ENCODE assay signal across 8 mouse cellular contexts in genomic region chr8:119344190-119344856, GRCm38 (mm10). TPM values are rescaled to one million over a fixed set of nuclear protein-coding genes. Genes with fewer than 3 reads are reported as not detected.
A peak's percentile ranks its signal among the peaks of the same experiment; 100 is the strongest.
DNase-seq lines count a peak whose midpoint lies in the region; ATAC-seq and TF ChIP-seq lines count a peak whose summit lies in the region.

TSS of gene Hsbp1 (plus strand) at chr8:119344488.

- peaks cover 3% of the 10 kb centered on the region; the same call in 1 of the 2 replicates for H3K9me3 ChIP-seq in kidney, embryonic 14.5 days (ENCODE audit: control insufficient read depth, low read length)
- no peaks in the 10 kb centered on the region for H3K9me3 ChIP-seq in limb, embryonic 15.5 days

- TF ChIP-seq CTCF in bone marrow macrophage, adult 2 months (IDR thresholded peaks at IDR 0.05; ENCODE audit: low read depth, low read length): no peak
- no peak for TF ChIP-seq CTCF in embryonic fibroblast, embryonic 13.5 days (IDR thresholded peaks at IDR 0.05; ENCODE audit: borderline replicate concordance, insufficient read depth, low read length)

- peak; percentile 99 for ATAC-seq in kidney, embryonic 14.5 days (ENCODE audit: low FRiP score, low TSS enrichment)
- ATAC-seq in limb, embryonic 15.5 days (ENCODE audit: insufficient number of reproducible peaks, low FRiP score, low TSS enrichment, low read depth): peak; percentile 97

- WGBS in kidney, embryonic 14.5 days: 3% methylated on average over 52 of the region's 52 CpGs
- WGBS in limb, embryonic 15.5 days: 3% methylated on average over 52 of the region's 52 CpGs

- H3K4me3 ChIP-seq in bone marrow macrophage, adult 2 months (ENCODE audit: insufficient read depth, low read length): peak within 1 kb of the TSS; percentile 94
- H3K4me3 ChIP-seq in embryonic fibroblast, embryonic 13.5 days (ENCODE audit: insufficient read depth, low read length): peak within 1 kb of the TSS; percentile 91
- H3K4me3 ChIP-seq in kidney, embryonic 14.5 days (ENCODE audit: low read length): peak within 1 kb of the TSS; percentile 86
- peak within 1 kb of the TSS; percentile 92 for H3K4me3 ChIP-seq in limb, embryonic 15.5 days

- H3K36me3 ChIP-seq in kidney, embryonic 14.5 days (ENCODE audit: control insufficient read depth, insufficient read depth, low read length): peaks cover 30% of the 10 kb centered on the region
- peaks cover 30% of the 10 kb centered on the region for H3K36me3 ChIP-seq in limb, embryonic 15.5 days

- DNase-seq in A20 (ENCODE audit: low read depth, low spot score): peak; percentile 99
- DNase-seq in heart, adult 9 months (ENCODE audit: low spot score in 2 of 2): peak; percentile 94 to 98
- DNase-seq in monocyte, adult 2 months (ENCODE audit: low read depth in 1 of 2, low spot score in 2 of 2): peak; percentile 80 to 92
- peak; percentile 96 for DNase-seq in spleen, postnatal 36 days (ENCODE audit: low spot score in 2 of 2)

- peak within 1 kb of the TSS; percentile 46 for H3K4me2 ChIP-seq in kidney, embryonic 14.5 days (replicated peaks; ENCODE audit: low read depth, low read length)
- peak within 1 kb of the TSS; percentile 66 for H3K4me2 ChIP-seq in limb, embryonic 15.5 days

- H3K4me1 ChIP-seq in bone marrow macrophage, adult 2 months (ENCODE audit: control insufficient read depth, insufficient read depth, low read length): peaks cover 27% of the 10 kb centered on the region
- no peaks in the 10 kb centered on the region for H3K4me1 ChIP-seq in embryonic fibroblast, embryonic 13.5 days (ENCODE audit: control insufficient read depth, insufficient read depth, low read length)
- H3K4me1 ChIP-seq in kidney, embryonic 14.5 days (ENCODE audit: control insufficient read depth, insufficient read depth, low read length): peaks cover 6% of the 10 kb centered on the region; the same call in 1 of the 2 replicates
- H3K4me1 ChIP-seq in limb, embryonic 15.5 days: peaks cover 10% of the 10 kb centered on the region

- TF ChIP-seq POLR2A in bone marrow macrophage, adult 2 months (IDR thresholded peaks at IDR 0.05; ENCODE audit: borderline replicate concordance, low read depth, low read length): no peak
- TF ChIP-seq POLR2A in embryonic fibroblast, embryonic 13.5 days (IDR thresholded peaks at IDR 0.05; ENCODE audit: low read depth, low read length): peak; percentile 89

- peak within 1 kb of the TSS; percentile 26; the same call in 1 of the 2 replicates for H3K27ac ChIP-seq in bone marrow macrophage, adult 2 months (ENCODE audit: insufficient read depth, low read depth, low read length)
- no peak within 1 kb of the TSS for H3K27ac ChIP-seq in embryonic fibroblast, embryonic 13.5 days (ENCODE audit: insufficient read depth, low read length)
- H3K27ac ChIP-seq in kidney, embryonic 14.5 days (ENCODE audit: low read depth, low read length): no peak within 1 kb of the TSS
- H3K27ac ChIP-seq in limb, embryonic 15.5 days: peak within 1 kb of the TSS; percentile 50

- H3K27me3 ChIP-seq in kidney, embryonic 14.5 days (ENCODE audit: control insufficient read depth, insufficient read depth, low read length): no peaks in the 10 kb centered on the region
- H3K27me3 ChIP-seq in limb, embryonic 15.5 days: no peaks in the 10 kb centered on the region

- H3K9ac ChIP-seq in kidney, embryonic 14.5 days (ENCODE audit: low read depth, low read length): peak within 1 kb of the TSS; percentile 91
- peak within 1 kb of the TSS; percentile 86 for H3K9ac ChIP-seq in limb, embryonic 15.5 days

RNA-seq across cellular contexts. Expression of gene Hsbp1, which starts in this region (rescaled TPM):
- 224 and 232 TPM in 2 replicates for polyA plus RNA-seq in bone marrow macrophage, adult 2 months (2012; ENCODE audit: insufficient read depth, insufficient read length, missing spikeins)
- 224 and 236 TPM in 2 replicates for polyA plus RNA-seq in embryonic fibroblast, embryonic 13.5 days (2011; ENCODE audit: insufficient read length, low read depth, missing spikeins)
- 305 and 387 TPM in 2 replicates for polyA plus RNA-seq in kidney, embryonic 14.5 days (2014; fragmentation: Nextera tagmentation; extraction: Ambion mirVana)
- 321 and 323 TPM in 2 replicates for polyA plus RNA-seq in limb, embryonic 15.5 days (2015; fragmentation: Nextera tagmentation; extraction: Ambion mirVana)

Comparison
In these comparisons a context has a peak if more than half of its experiments do, and no peak if none do; other contexts are left out.
1. H3K27ac ChIP-seq: peak in bone marrow macrophage, adult 2 months (single experiment) and limb, embryonic 15.5 days (single experiment); none in embryonic fibroblast, embryonic 13.5 days (single experiment) and kidney, embryonic 14.5 days (single experiment).
2. Peak in every context shown above with its lines, with median percentiles within 50 percentile points of each other: DNase-seq and H3K4me3 ChIP-seq.